Mouse (Mus musculus): ENCODE results near the gene Herc6. TPM values are rescaled to one million over a fixed set of nuclear protein-coding genes. Genes with fewer than 3 reads are reported as not detected.

Gene Herc6
- total and polyA plus RNA-seq, 3 experiments, result 0.22 TPM; not detected in 2

GRCm38 (mm10) chr6:57609631-57610030, 28.8 kb downstream of the Herc6 start:
- H3K27me3 ChIP-seq (ENCODE audit: insufficient read depth, low read length), result peaks cover 2% of the 10 kb centered on the region; the same call in 1 of the 2 replicates
- DNase-seq (ENCODE audit: low spot score) (no peak), ATAC-seq (ENCODE audit: extremely low read depth, insufficient number of reproducible peaks, low FRiP score, poor library complexity, severe bottlenecking) (no peak)
- H3K9me3 ChIP-seq (replicated peaks), result no peaks in the 10 kb centered on the region
- H3K36me3 ChIP-seq (replicated peaks), result no peaks in the 10 kb centered on the region
- no peak overlapping the region for H3K4me3 ChIP-seq (ENCODE audit: low read depth, low read length)
- H3K4me1 ChIP-seq (ENCODE audit: insufficient read depth, low read depth, low read length), result no peaks in the 10 kb centered on the region
- TF ChIP-seq GATA2 (IDR thresholded peaks at IDR 0.05; ENCODE audit: borderline replicate concordance, low read depth, low read length) (no peak), TAL1 (conservative IDR thresholded peaks at IDR 0.05; ENCODE audit: low read depth, low read length) (no peak), GATA1 (IDR thresholded peaks at IDR 0.05; ENCODE audit: borderline replicate concordance, low read length) (no peak), POLR2AphosphoS5 (IDR thresholded peaks at IDR 0.05; ENCODE audit: insufficient replicate concordance, low read depth, low read length) (no peak), CTCF (IDR thresholded peaks at IDR 0.05; ENCODE audit: low read depth, low read length) (no peak; the same call in 1 of the 2 replicates)

GRCm38 (mm10) chr6:57615788-57616187, 35.0 kb downstream of the Herc6 start:
- H3K4me1 ChIP-seq (ENCODE audit: insufficient read depth, low read depth, low read length), result no peaks in the 10 kb centered on the region

GRCm38 (mm10) chr6:57639531-57639930, 58.7 kb downstream of the Herc6 start:
- H3K9me3 ChIP-seq (replicated peaks), result no peaks in the 10 kb centered on the region
- TF ChIP-seq TAL1 (conservative IDR thresholded peaks at IDR 0.05; ENCODE audit: low read depth, low read length) (no peak), GATA1 (IDR thresholded peaks at IDR 0.05; ENCODE audit: borderline replicate concordance, low read length) (no peak), GATA2 (IDR thresholded peaks at IDR 0.05; ENCODE audit: borderline replicate concordance, low read depth, low read length) (no peak), POLR2AphosphoS5 (IDR thresholded peaks at IDR 0.05; ENCODE audit: insufficient replicate concordance, low read depth, low read length) (no peak), CTCF (IDR thresholded peaks at IDR 0.05; ENCODE audit: low read depth, low read length) (no peak)
- no peaks in the 10 kb centered on the region for H3K36me3 ChIP-seq (replicated peaks)
- ATAC-seq (ENCODE audit: extremely low read depth, insufficient number of reproducible peaks, low FRiP score, poor library complexity, severe bottlenecking) (no peak), DNase-seq (ENCODE audit: low spot score) (no peak)
- H3K4me3 ChIP-seq (ENCODE audit: low read depth, low read length), result no peak overlapping the region
- peaks cover 6% of the 10 kb centered on the region; the same call in 1 of the 2 replicates for H3K27me3 ChIP-seq (ENCODE audit: insufficient read depth, low read length)
- H3K4me1 ChIP-seq (ENCODE audit: insufficient read depth, low read depth, low read length), result no peaks in the 10 kb centered on the region

More at GRCm38 (mm10) chr6:57615788-57616187, 35.0 kb downstream of the Herc6 start:
- ATAC-seq (ENCODE audit: extremely low read depth, insufficient number of reproducible peaks, low FRiP score, poor library complexity, severe bottlenecking) (no peak), DNase-seq (ENCODE audit: low spot score) (no peak)
- no peak for TF ChIP-seq GATA2 (IDR thresholded peaks at IDR 0.05; ENCODE audit: borderline replicate concordance, low read depth, low read length)
- TF ChIP-seq TAL1 (conservative IDR thresholded peaks at IDR 0.05; ENCODE audit: low read depth, low read length), result no peak
- Histone ChIP-seq H3K36me3 (replicated peaks) (no peaks in the 10 kb centered on the region), H3K27me3 (ENCODE audit: insufficient read depth, low read length) (peaks cover 2% of the 10 kb centered on the region; the same call in 1 of the 2 replicates), H3K4me3 (ENCODE audit: low read depth, low read length) (no peak overlapping the region), H3K9me3 (replicated peaks) (no peaks in the 10 kb centered on the region)

- no peak for DNase-seq (ENCODE audit: low spot score)
- no peak for ATAC-seq (ENCODE audit: extremely low read depth, insufficient number of reproducible peaks, low FRiP score, poor library complexity, severe bottlenecking)
- Histone ChIP-seq H3K4me3 (ENCODE audit: low read depth, low read length) (no peak overlapping the region), H3K27me3 (ENCODE audit: insufficient read depth, low read length) (peaks cover 3% of the 10 kb centered on the region; the same call in 1 of the 2 replicates), H3K36me3 (replicated peaks) (no peaks in the 10 kb centered on the region), H3K4me1 (ENCODE audit: insufficient read depth, low read depth, low read length) (no peaks in the 10 kb centered on the region), H3K9me3 (replicated peaks) (no peaks in the 10 kb centered on the region)
- TF ChIP-seq TAL1 (conservative IDR thresholded peaks at IDR 0.05; ENCODE audit: low read depth, low read length) (no peak), GATA2 (IDR thresholded peaks at IDR 0.05; ENCODE audit: borderline replicate concordance, low read depth, low read length) (no peak), CTCF (IDR thresholded peaks at IDR 0.05; ENCODE audit: low read depth, low read length) (no peak), GATA1 (IDR thresholded peaks at IDR 0.05; ENCODE audit: borderline replicate concordance, low read length) (no peak), POLR2AphosphoS5 (IDR thresholded peaks at IDR 0.05; ENCODE audit: insufficient replicate concordance, low read depth, low read length) (no peak)
Observed at GRCm38 (mm10) chr6:57641789-57642188, 61.0 kb downstream of the Herc6 start.

- TF ChIP-seq TAL1 (conservative IDR thresholded peaks at IDR 0.05; ENCODE audit: low read depth, low read length), result no peak
- TF ChIP-seq CTCF (IDR thresholded peaks at IDR 0.05; ENCODE audit: low read depth, low read length), result no peak
- TF ChIP-seq POLR2AphosphoS5 (IDR thresholded peaks at IDR 0.05; ENCODE audit: insufficient replicate concordance, low read depth, low read length), result no peak
- TF ChIP-seq GATA1 (IDR thresholded peaks at IDR 0.05; ENCODE audit: borderline replicate concordance, low read length), result no peak
- TF ChIP-seq GATA2 (IDR thresholded peaks at IDR 0.05; ENCODE audit: borderline replicate concordance, low read depth, low read length), result no peak
- Histone ChIP-seq H3K4me3 (ENCODE audit: low read depth, low read length) (no peak overlapping the region), H3K36me3 (replicated peaks) (no peaks in the 10 kb centered on the region), H3K4me1 (ENCODE audit: insufficient read depth, low read depth, low read length) (no peaks in the 10 kb centered on the region), H3K27me3 (ENCODE audit: insufficient read depth, low read length) (peaks cover 2% of the 10 kb centered on the region; the same call in 1 of the 2 replicates), H3K9me3 (replicated peaks) (no peaks in the 10 kb centered on the region)
- no peak for ATAC-seq (ENCODE audit: extremely low read depth, insufficient number of reproducible peaks, low FRiP score, poor library complexity, severe bottlenecking)
- DNase-seq (ENCODE audit: low spot score), result no peak
Observed at GRCm38 (mm10) chr6:57647256-57647655, 66.5 kb downstream of the Herc6 start.

- Histone ChIP-seq H3K4me1 (ENCODE audit: insufficient read depth, low read depth, low read length) (no peaks in the 10 kb centered on the region), H3K9me3 (replicated peaks) (no peaks in the 10 kb centered on the region), H3K36me3 (replicated peaks) (no peaks in the 10 kb centered on the region), H3K4me3 (ENCODE audit: low read depth, low read length) (no peak overlapping the region), H3K27me3 (ENCODE audit: insufficient read depth, low read length) (peaks cover 7% of the 10 kb centered on the region; the same call in 1 of the 2 replicates)
- ATAC-seq (ENCODE audit: extremely low read depth, insufficient number of reproducible peaks, low FRiP score, poor library complexity, severe bottlenecking) (no peak), DNase-seq (ENCODE audit: low spot score) (no peak)
- no peak for TF ChIP-seq GATA1 (IDR thresholded peaks at IDR 0.05; ENCODE audit: borderline replicate concordance, low read length)
- TF ChIP-seq POLR2AphosphoS5 (IDR thresholded peaks at IDR 0.05; ENCODE audit: insufficient replicate concordance, low read depth, low read length), result no peak
- no peak for TF ChIP-seq TAL1 (conservative IDR thresholded peaks at IDR 0.05; ENCODE audit: low read depth, low read length)
- no peak for TF ChIP-seq CTCF (IDR thresholded peaks at IDR 0.05; ENCODE audit: low read depth, low read length)
- TF ChIP-seq GATA2 (IDR thresholded peaks at IDR 0.05; ENCODE audit: borderline replicate concordance, low read depth, low read length), result no peak
Observed at GRCm38 (mm10) chr6:57661295-57661694, 80.5 kb downstream of the Herc6 start.

Data from G1E (cell line).